Mouse (Mus musculus) mesoderm, embryonic 11.5 days (tissue): ENCODE measurements around the gene Glis2.
A peak's percentile ranks its signal among the peaks of the same experiment; 100 is the strongest.

Experiments used
- DNase-seq: peaks from one replicate; pipeline ENCODE4 v3.0.0-alpha.2; 2012; ENCODE audit warnings: low read depth, low spot score

Gene Glis2

GRCm38 (mm10) chr16:4593971-4594813, at the start of gene Glis2:
Glis2 (plus strand) TSS chr16:4594713.
- peak; percentile 94 for DNase-seq

GRCm38 (mm10) chr16:4544845-4545244, 49.7 kb upstream of the Glis2 start:
- no peak for DNase-seq

GRCm38 (mm10) chr16:4546838-4547237, 47.7 kb upstream of the Glis2 start:
- DNase-seq, result no peak

- no peak for DNase-seq
Observed at GRCm38 (mm10) chr16:4547611-4548010, 46.9 kb upstream of the Glis2 start.

GRCm38 (mm10) chr16:4548953-4549688, 45.4 kb upstream of the Glis2 start:
- no peak for DNase-seq

GRCm38 (mm10) chr16:4551056-4551455, 43.5 kb upstream of the Glis2 start:
- peak; percentile 82 for DNase-seq

- no peak for DNase-seq
Observed at GRCm38 (mm10) chr16:4551885-4552284, 42.6 kb upstream of the Glis2 start.

- peak; percentile 70 for DNase-seq
Observed at GRCm38 (mm10) chr16:4552829-4553550, 41.5 kb upstream of the Glis2 start.

GRCm38 (mm10) chr16:4555555-4555954, 39.0 kb upstream of the Glis2 start:
- no peak for DNase-seq

- DNase-seq, result no peak
Observed at GRCm38 (mm10) chr16:4557085-4557484, 37.4 kb upstream of the Glis2 start.

- DNase-seq, result peak; percentile 66
Observed at GRCm38 (mm10) chr16:4557949-4558348, 36.6 kb upstream of the Glis2 start.

GRCm38 (mm10) chr16:4558384-4558979, 36.0 kb upstream of the Glis2 start:
- DNase-seq, result peak; percentile 92

GRCm38 (mm10) chr16:4558980-4559631, 35.4 kb upstream of the Glis2 start:
- no peak for DNase-seq

GRCm38 (mm10) chr16:4559715-4560144, 34.8 kb upstream of the Glis2 start, which contains the start of gene Tfap4:
Tfap4 (minus strand) TSS chr16:4559854.
- DNase-seq, result peak; percentile 92

- peak; percentile 58 for DNase-seq
Observed at GRCm38 (mm10) chr16:4560145-4560952, 34.2 kb upstream of the Glis2 start.

- peak; percentile 88 for DNase-seq
Observed at GRCm38 (mm10) chr16:4567912-4568311, 26.6 kb upstream of the Glis2 start.

GRCm38 (mm10) chr16:4570737-4571136, 23.8 kb upstream of the Glis2 start:
- peak; percentile 21 for DNase-seq

- DNase-seq, result no peak
Observed at GRCm38 (mm10) chr16:4576038-4576437, 18.5 kb upstream of the Glis2 start.

GRCm38 (mm10) chr16:4576873-4577272, 17.6 kb upstream of the Glis2 start:
- no peak for DNase-seq

GRCm38 (mm10) chr16:4578630-4579029, 15.9 kb upstream of the Glis2 start:
- DNase-seq, result no peak
